Mouse (Mus musculus) testis, adult 2 months (tissue): ENCODE measurements around the gene Actg1.

Experiments
- CTCF ChIP-seq: fragments of 200-500 bp; IDR thresholded peaks from 2 replicates; pipeline ENCODE4 v1.5.1; 2012; ENCODE audit warnings: low read depth, mild to moderate bottlenecking, inconsistent platforms, low read length, moderate library complexity; ENCODE audit not compliant: control insufficient read depth, insufficient read depth, insufficient replicate concordance
- POLR2A ChIP-seq: fragments of 200-500 bp; IDR thresholded peaks from 2 replicates; pipeline ENCODE4 v1.6.1; 2012; ENCODE audit warnings: low read depth, mild to moderate bottlenecking, inconsistent platforms, low read length, moderate library complexity; ENCODE audit not compliant: control insufficient read depth

GRCm38 (mm10) chr11:120338786-120339185 is 9.6 kb downstream of the Actg1 start:
- no peak for TF ChIP-seq CTCF
- no peak for TF ChIP-seq POLR2A
